Mouse (Mus musculus): ENCODE data around the gene Grk2.

GRCm38 (mm10) chr19:4297851-4298250, 8.2 kb downstream of the Grk2 start:
- TF ChIP-seq CTCF (IDR thresholded peaks at IDR 0.05; ENCODE audit: low read depth) (peak; percentile 27; the same call in 1 of the 2 replicates), EP300 (IDR thresholded peaks at IDR 0.05; ENCODE audit: low read depth) (no peak)

Data from liver, postnatal 0 days (tissue).